Mouse (Mus musculus) spleen, adult 2 months (tissue): ENCODE results near the gene Cables2. TPM values are rescaled to one million over a fixed set of nuclear protein-coding genes. Genes with fewer than 3 reads are reported as not detected.

Experiments
- DNase-seq, 2 experiments: peaks; one replicate each; pipeline versions ENCODE4 v3.0.0 to v3.0.0-alpha.2; 2012 to 2021; ENCODE audit warnings: low spot score in 2 of 2, low read depth in 1 of 2
- H3K27ac ChIP-seq: fragments of 200-500 bp; 2 replicates; pipeline ENCODE4 v1.5.1; 2012; ENCODE audit warnings: low read length, inconsistent platforms; ENCODE audit not compliant: insufficient read depth
- H3K27me3 ChIP-seq: fragments of 200-500 bp; 2 replicates; pipeline ENCODE4 v1.6.1; 2012; ENCODE audit warnings: mild to moderate bottlenecking, moderate library complexity, low read length, inconsistent platforms; ENCODE audit not compliant: control insufficient read depth, insufficient read depth
- H3K36me3 ChIP-seq: fragments of 200-500 bp; 2 replicates; pipeline ENCODE4 v1.6.1; 2012; ENCODE audit warnings: mild to moderate bottlenecking, low read length, inconsistent platforms; ENCODE audit not compliant: control insufficient read depth, insufficient read depth
- H3K4me1 ChIP-seq: fragments of 200-500 bp; 2 replicates; pipeline ENCODE4 v1.6.1; 2011; ENCODE audit warnings: inconsistent platforms; ENCODE audit not compliant: control insufficient read depth, insufficient read depth, insufficient read length
- H3K4me3 ChIP-seq: fragments of 200-500 bp; 2 replicates; pipeline ENCODE4 v1.5.1; 2011; ENCODE audit warnings: mild to moderate bottlenecking, inconsistent platforms; ENCODE audit not compliant: insufficient read depth, insufficient read length; ENCODE audit errors: extremely low read depth
- CTCF ChIP-seq: fragments of 200-500 bp; IDR thresholded peaks from 2 replicates; pipeline ENCODE4 v1.5.1; 2011; ENCODE audit warnings: mild to moderate bottlenecking, inconsistent platforms; ENCODE audit not compliant: insufficient read depth, insufficient read length, insufficient replicate concordance; ENCODE audit errors: extremely low read depth
- POLR2A ChIP-seq: fragments of 200-500 bp; IDR thresholded peaks from 2 replicates; pipeline ENCODE4 v1.6.1; 2011; ENCODE audit warnings: low read depth, low read length, inconsistent platforms
- WGBS: fragments of 180-500 bp; shearing (Covaris S2); methylation state at CpG from one replicate; pipeline ENCODE4 v1.1.7; 2018; 5-methylcytosine and 5-hydroxymethylcytosine counted together
- polyA plus RNA-seq: library from polyadenylated mRNA; depleted of rRNA; stranded (reverse); fragments of >200 nt; gene quantifications from 2 replicates; pipeline ENCODE4 v1.2.3, GENCODE M21; 2012

Gene Cables2
- polyA plus RNA-seq, 1 experiment: 40.9 TPM

DNA sequence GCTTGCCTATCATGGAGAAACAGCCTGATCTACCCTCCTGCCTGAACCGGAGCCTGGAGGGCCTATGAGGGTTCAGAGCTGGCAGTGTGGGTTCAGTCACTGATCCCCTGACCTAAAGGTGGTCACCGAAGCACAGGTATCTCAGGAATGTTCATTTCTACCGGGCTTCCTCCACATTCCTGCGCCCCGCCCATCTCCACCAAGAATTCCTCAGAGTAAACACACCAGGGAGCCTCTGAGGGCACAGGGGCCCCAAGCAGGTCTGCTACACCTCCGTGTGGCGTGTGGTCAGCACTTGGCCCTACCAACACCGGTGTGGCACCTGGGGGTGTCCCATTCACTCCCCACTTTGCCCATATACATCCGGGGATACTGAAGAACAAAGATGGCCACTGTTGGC is 53.1 kb downstream of the Cables2 start:
- H3K27me3 ChIP-seq: peaks cover 3% of the 10 kb centered on the region
- H3K27ac ChIP-seq: no peak overlapping the region
- H3K4me1 ChIP-seq: no peaks in the 10 kb centered on the region
- no peaks in the 10 kb centered on the region for H3K36me3 ChIP-seq
- H3K4me3 ChIP-seq: no peak overlapping the region
- TF ChIP-seq POLR2A (no peak), CTCF (no peak)
- WGBS: 82% methylated on average over 9 of the region's 9 CpGs
- DNase-seq: no peak

DNA sequence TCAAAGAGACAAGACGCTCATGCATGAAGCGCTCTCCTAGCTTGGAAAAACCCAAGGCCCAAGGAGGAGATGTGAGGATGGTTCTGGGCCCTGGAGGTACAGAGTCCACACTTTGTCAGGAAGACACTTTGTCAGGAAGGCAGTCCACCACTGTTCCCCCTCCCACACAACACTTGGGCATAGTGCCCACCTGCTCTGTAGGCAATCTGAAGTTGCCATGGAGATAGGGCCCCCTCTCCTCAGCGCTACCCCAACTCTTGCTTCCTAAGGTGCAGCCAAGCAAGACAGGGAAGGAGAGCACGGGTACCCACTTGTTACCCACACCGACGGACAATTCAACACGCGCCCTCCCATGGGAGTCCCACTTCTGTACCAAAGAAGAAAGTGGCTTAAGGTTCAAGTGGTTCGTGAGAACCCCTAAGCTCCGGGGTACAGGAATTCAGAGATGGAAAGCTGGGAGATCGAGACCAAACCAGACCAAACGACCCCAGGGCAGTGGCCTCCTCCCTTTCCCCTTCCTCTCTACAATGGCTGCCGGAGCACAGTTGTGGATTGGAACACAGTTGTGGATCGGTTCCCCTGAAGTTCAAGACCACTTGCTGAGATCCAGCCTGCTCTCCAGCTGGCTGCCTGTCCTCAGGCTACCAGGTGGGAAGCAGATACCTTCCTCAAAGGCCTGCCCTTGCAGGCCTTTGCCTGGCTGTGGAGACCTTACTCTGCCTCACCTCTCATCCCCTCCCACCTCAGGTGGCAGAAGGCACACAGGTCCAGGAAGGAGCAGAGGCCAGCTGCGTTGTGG is 54.0 kb downstream of the Cables2 start:
- Histone ChIP-seq H3K27me3 (no peaks in the 10 kb centered on the region), H3K4me1 (no peaks in the 10 kb centered on the region), H3K36me3 (no peaks in the 10 kb centered on the region), H3K27ac (no peak overlapping the region), H3K4me3 (no peak overlapping the region)
- 84% methylated on average over 15 of the region's 15 CpGs for WGBS
- TF ChIP-seq POLR2A: no peak
- TF ChIP-seq CTCF: no peak
- no peak for DNase-seq

DNA sequence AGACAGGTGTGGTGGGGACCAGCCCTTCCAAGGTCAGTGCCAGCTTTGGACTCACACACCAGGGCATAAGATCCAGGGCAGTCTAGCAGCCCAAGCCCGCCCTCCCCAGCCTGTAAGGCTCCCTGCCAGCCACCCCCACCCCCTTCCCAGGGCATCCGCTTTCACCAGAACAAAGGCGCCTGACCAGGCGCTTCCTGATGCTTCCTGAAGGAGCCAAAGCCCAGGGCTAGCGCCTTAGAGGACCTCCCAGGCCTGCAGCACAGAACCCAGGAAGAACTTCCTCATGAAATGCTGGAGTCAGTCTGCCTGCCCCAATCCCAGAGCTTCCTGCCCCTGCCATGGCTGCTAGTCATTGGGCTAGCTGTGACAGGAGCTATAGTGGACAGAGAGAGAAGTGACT is 54.6 kb downstream of the Cables2 start:
- WGBS: 74% methylated on average over 5 of the region's 5 CpGs
- no peak for DNase-seq
- no peaks in the 10 kb centered on the region for H3K4me1 ChIP-seq
- H3K36me3 ChIP-seq: no peaks in the 10 kb centered on the region
- H3K27me3 ChIP-seq: no peaks in the 10 kb centered on the region
- TF ChIP-seq CTCF (no peak), POLR2A (no peak)
- no peak overlapping the region for H3K4me3 ChIP-seq
- no peak overlapping the region for H3K27ac ChIP-seq

DNA sequence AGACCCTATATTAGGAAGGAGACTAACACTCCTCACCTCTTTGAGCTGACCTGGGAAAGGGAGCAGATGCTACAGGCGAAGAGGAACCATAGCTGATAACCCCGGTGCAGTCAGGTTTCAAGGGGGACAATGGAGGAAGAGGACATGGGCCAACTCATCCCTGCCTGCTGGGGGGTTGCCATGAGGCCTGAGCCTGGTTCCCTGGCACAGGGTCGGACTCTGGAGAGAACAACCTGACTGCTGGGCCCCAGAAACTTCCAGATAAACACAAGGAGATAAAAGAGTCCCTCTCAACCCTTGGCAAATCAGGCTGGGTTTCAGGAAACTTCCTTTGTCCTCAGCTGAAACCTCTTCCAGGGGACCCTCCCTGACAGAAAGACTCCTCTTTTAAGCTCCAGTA is 55.1 kb downstream of the Cables2 start:
- TF ChIP-seq POLR2A: no peak
- TF ChIP-seq CTCF: no peak
- no peak overlapping the region for H3K4me3 ChIP-seq
- DNase-seq: no peak
- no peaks in the 10 kb centered on the region for H3K27me3 ChIP-seq
- WGBS: 67% methylated on average over 3 of the region's 3 CpGs
- H3K36me3 ChIP-seq: no peaks in the 10 kb centered on the region
- H3K4me1 ChIP-seq: no peaks in the 10 kb centered on the region
- H3K27ac ChIP-seq: no peak overlapping the region

DNA sequence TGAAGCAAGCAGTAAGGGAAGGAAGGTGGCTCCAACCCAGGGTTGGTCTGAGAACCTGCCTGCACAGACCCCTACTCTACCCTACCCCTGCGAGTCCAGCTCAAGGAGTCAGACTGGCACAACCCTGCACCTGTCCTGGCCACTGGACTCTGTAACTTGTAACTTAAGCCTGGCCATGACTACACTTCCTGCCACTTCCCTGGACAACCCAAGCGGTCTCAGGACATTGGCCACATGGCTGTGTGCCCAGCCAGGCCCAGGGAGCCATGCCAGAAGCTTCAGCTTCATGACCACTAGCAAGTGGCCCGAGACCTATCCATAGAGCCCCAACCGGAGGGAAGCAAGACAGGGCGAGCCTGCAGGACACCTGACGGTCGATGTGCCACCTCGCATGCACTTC is 55.7 kb downstream of the Cables2 start:
- no peak overlapping the region for H3K4me3 ChIP-seq
- H3K27ac ChIP-seq: no peak overlapping the region
- H3K36me3 ChIP-seq: no peaks in the 10 kb centered on the region
- no peak for TF ChIP-seq CTCF
- TF ChIP-seq POLR2A: no peak
- no peaks in the 10 kb centered on the region for H3K27me3 ChIP-seq
- H3K4me1 ChIP-seq: no peaks in the 10 kb centered on the region
- DNase-seq: no peak
- 89% methylated on average over 8 of the region's 8 CpGs for WGBS

DNA sequence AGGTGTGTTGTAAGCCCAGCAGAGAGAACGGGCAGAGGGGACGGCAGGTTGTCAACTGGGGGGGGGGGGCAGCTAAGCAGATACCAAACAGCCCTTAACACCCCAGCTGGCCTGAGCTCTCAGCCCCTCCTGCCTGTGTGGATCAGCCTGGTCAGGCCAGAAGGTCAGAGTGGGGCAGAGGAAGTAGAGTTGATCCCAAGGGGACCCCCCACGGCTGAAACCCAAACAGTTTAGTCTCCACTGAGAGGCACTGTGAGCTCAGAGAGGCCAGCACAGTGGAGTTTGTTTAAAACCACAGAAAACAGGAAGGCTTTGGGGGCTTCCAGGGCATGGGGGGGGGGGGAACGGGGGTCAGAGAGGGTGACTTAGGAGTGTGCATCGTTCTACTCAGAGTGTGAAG is 56.4 kb downstream of the Cables2 start:
- TF ChIP-seq CTCF: no peak
- TF ChIP-seq POLR2A: no peak
- Histone ChIP-seq H3K4me3 (no peak overlapping the region), H3K36me3 (no peaks in the 10 kb centered on the region), H3K4me1 (no peaks in the 10 kb centered on the region), H3K27me3 (no peaks in the 10 kb centered on the region), H3K27ac (no peak overlapping the region)
- 32% methylated on average over 5 of the region's 5 CpGs for WGBS
- DNase-seq: no peak

DNA sequence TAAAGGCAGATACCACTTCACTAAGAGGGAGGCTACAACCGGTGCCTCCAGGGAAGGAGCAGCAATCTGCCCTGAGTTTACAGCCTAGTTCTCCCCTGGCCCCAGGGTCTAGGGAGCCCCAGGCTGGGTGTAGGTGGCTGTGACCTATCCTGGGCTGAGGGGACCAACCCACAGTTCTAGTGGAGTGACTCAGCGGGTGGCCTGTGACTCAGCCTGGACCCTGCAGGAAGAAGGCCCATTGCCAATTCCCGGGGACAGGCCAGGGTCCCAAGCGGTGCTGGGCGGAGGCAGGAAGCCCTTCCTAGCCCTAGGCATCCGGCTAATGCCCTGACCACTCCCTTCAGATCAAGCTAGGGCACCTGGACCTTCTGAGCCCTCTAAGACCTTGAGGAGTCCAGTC is 57.3 kb downstream of the Cables2 start:
- H3K36me3 ChIP-seq: no peaks in the 10 kb centered on the region
- TF ChIP-seq CTCF: no peak
- no peak for TF ChIP-seq POLR2A
- no peak overlapping the region for H3K27ac ChIP-seq
- no peak overlapping the region for H3K4me3 ChIP-seq
- no peak for DNase-seq
- H3K27me3 ChIP-seq: no peaks in the 10 kb centered on the region
- 69% methylated on average over 6 of the region's 6 CpGs for WGBS
- H3K4me1 ChIP-seq: no peaks in the 10 kb centered on the region
